Mouse (Mus musculus): Measurements from ENCODE around the gene Atxn7. TPM values are rescaled to one million over a fixed set of nuclear protein-coding genes. Genes with fewer than 3 reads are reported as not detected.
A peak's percentile ranks its signal among the peaks of the same experiment; 100 is the strongest.

Gene Atxn7
- polyA plus RNA-seq, 1 experiment from 2014 or later: 3.3 TPM

GRCm38 (mm10) chr14:14098330-14098980, 137.2 kb downstream of the Atxn7 start:
- Histone ChIP-seq H3K27ac (replicated peaks) (no peak overlapping the region), H3K27me3 (replicated peaks) (no peaks in the 10 kb centered on the region), H3K9ac (replicated peaks) (no peak overlapping the region), H3K4me1 (no peaks in the 10 kb centered on the region), H3K4me2 (no peak overlapping the region), H3K9me3 (replicated peaks) (no peaks in the 10 kb centered on the region), H3K36me3 (peaks cover 55% of the 10 kb centered on the region), H3K4me3 (replicated peaks) (no peak overlapping the region)
- peak; percentile 84; the same call in 1 of the 2 replicates for ATAC-seq (ENCODE audit: low FRiP score)
- WGBS: 25% methylated on average over 10 of the region's 10 CpGs

GRCm38 (mm10) chr14:14100773-14101280, 139.6 kb downstream of the Atxn7 start:
- Histone ChIP-seq H3K4me3 (replicated peaks) (no peak overlapping the region), H3K4me1 (no peaks in the 10 kb centered on the region), H3K27me3 (replicated peaks) (no peaks in the 10 kb centered on the region), H3K36me3 (peaks cover 57% of the 10 kb centered on the region), H3K27ac (replicated peaks) (no peak overlapping the region), H3K4me2 (no peak overlapping the region), H3K9ac (replicated peaks) (no peak overlapping the region), H3K9me3 (replicated peaks) (no peaks in the 10 kb centered on the region)
- WGBS: 95% methylated on average over 8 of the region's 8 CpGs
- ATAC-seq (ENCODE audit: low FRiP score): no peak

GRCm38 (mm10) chr14:14101296-14101695, 140.1 kb downstream of the Atxn7 start:
- Histone ChIP-seq H3K36me3 (peaks cover 52% of the 10 kb centered on the region), H3K9ac (replicated peaks) (no peak overlapping the region), H3K4me2 (no peak overlapping the region), H3K27ac (replicated peaks) (no peak overlapping the region), H3K27me3 (replicated peaks) (no peaks in the 10 kb centered on the region), H3K4me1 (no peaks in the 10 kb centered on the region), H3K4me3 (replicated peaks) (no peak overlapping the region), H3K9me3 (replicated peaks) (no peaks in the 10 kb centered on the region)
- WGBS: 93% methylated on average over 9 of the region's 9 CpGs
- ATAC-seq (ENCODE audit: low FRiP score): no peak

GRCm38 (mm10) chr14:14104213-14104929, 143.1 kb downstream of the Atxn7 start:
- WGBS: 51% methylated on average over 13 of the region's 13 CpGs
- H3K9ac ChIP-seq (replicated peaks): no peak overlapping the region
- no peak for ATAC-seq (ENCODE audit: low FRiP score)
- no peak overlapping the region for H3K27ac ChIP-seq (replicated peaks)
- peaks cover 50% of the 10 kb centered on the region for H3K36me3 ChIP-seq
- no peak overlapping the region for H3K4me3 ChIP-seq (replicated peaks)
- H3K4me1 ChIP-seq: no peaks in the 10 kb centered on the region
- H3K4me2 ChIP-seq: no peak overlapping the region
- H3K9me3 ChIP-seq (replicated peaks): no peaks in the 10 kb centered on the region
- no peaks in the 10 kb centered on the region for H3K27me3 ChIP-seq (replicated peaks)

GRCm38 (mm10) chr14:14104930-14105318, 143.7 kb downstream of the Atxn7 start:
- 50% methylated on average over 2 of the region's 2 CpGs for WGBS
- Histone ChIP-seq H3K4me3 (replicated peaks) (no peak overlapping the region), H3K4me1 (no peaks in the 10 kb centered on the region), H3K36me3 (peaks cover 51% of the 10 kb centered on the region), H3K9me3 (replicated peaks) (no peaks in the 10 kb centered on the region), H3K4me2 (no peak overlapping the region), H3K27ac (replicated peaks) (no peak overlapping the region), H3K9ac (replicated peaks) (no peak overlapping the region), H3K27me3 (replicated peaks) (no peaks in the 10 kb centered on the region)
- peak; percentile 61; the same call in 1 of the 2 replicates for ATAC-seq (ENCODE audit: low FRiP score)

- no peak overlapping the region for H3K9ac ChIP-seq (replicated peaks)
- no peak overlapping the region for H3K4me2 ChIP-seq
- H3K36me3 ChIP-seq: peaks cover 70% of the 10 kb centered on the region
- H3K4me1 ChIP-seq: 0 out of 2 replicates have a peak, but pooled peaks cover under 1% of the 10 kb centered on the region
- no peak overlapping the region for H3K27ac ChIP-seq (replicated peaks)
- WGBS: 88% methylated on average over 4 of the region's 4 CpGs
- no peaks in the 10 kb centered on the region for H3K27me3 ChIP-seq (replicated peaks)
- ATAC-seq (ENCODE audit: low FRiP score): no peak
- no peaks in the 10 kb centered on the region for H3K9me3 ChIP-seq (replicated peaks)
- no peak overlapping the region for H3K4me3 ChIP-seq (replicated peaks)
Observed at GRCm38 (mm10) chr14:14110710-14111109, 149.5 kb downstream of the Atxn7 start.

GRCm38 (mm10) chr14:14120230-14121096, 159.2 kb downstream of the Atxn7 start, which contains the start of gene Psmd6:
Gene Psmd6 (minus strand): TSS chr14:14120984.
- H3K9ac ChIP-seq (replicated peaks): peak within 1 kb of the TSS; percentile 94
- ATAC-seq (ENCODE audit: low FRiP score): peak; percentile 99
- H3K4me1 ChIP-seq: peaks cover 27% of the 10 kb centered on the region
- H3K9me3 ChIP-seq (replicated peaks): no peaks in the 10 kb centered on the region
- H3K4me3 ChIP-seq (replicated peaks): peak within 1 kb of the TSS; percentile 99
- peaks cover 26% of the 10 kb centered on the region for H3K36me3 ChIP-seq
- under 1% methylated on average over 68 of the region's 68 CpGs for WGBS
- H3K27me3 ChIP-seq (replicated peaks): no peaks in the 10 kb centered on the region
- peak within 1 kb of the TSS; percentile 86 for H3K27ac ChIP-seq (replicated peaks)
- peak within 1 kb of the TSS; percentile 90 for H3K4me2 ChIP-seq

Other genes starting within 250 kb of the Atxn7 start
- gene Gm281, start 47.0 kb upstream of the Atxn7 start, polyA plus RNA-seq (2015; fragmentation: Nextera tagmentation; extraction: Ambion mirVana): not detected in 2 replicates
- 187 and 210 TPM in 2 replicates for gene Thoc7, start 412 bp downstream of the Atxn7 start, polyA plus RNA-seq (2015; fragmentation: Nextera tagmentation; extraction: Ambion mirVana)
- 237 and 254 TPM in 2 replicates for gene Psmd6, start 159.5 kb downstream of the Atxn7 start, polyA plus RNA-seq (2015; fragmentation: Nextera tagmentation; extraction: Ambion mirVana)
- not detected in 2 replicates for gene Olfr720, start 225.4 kb downstream of the Atxn7 start, polyA plus RNA-seq (2015; fragmentation: Nextera tagmentation; extraction: Ambion mirVana)

Measured in neural tube, embryonic 15.5 days (tissue).